Mouse (Mus musculus) lung, embryonic 14.5 days (tissue): Measurements from ENCODE around the gene Tspan11. TPM values are rescaled to one million over a fixed set of nuclear protein-coding genes. Genes with fewer than 3 reads are reported as not detected.

ENCODE experiments used
- ATAC-seq: fragments of 200-750 bp; cut with Nextera tagmentation; 2 replicates; pipeline ENCODE4 v1.8.0; 2017; ENCODE audit warnings: mild to moderate bottlenecking, moderate TSS enrichment, moderate library complexity; ENCODE audit not compliant: insufficient read depth
- DNase-seq: peaks from one replicate; pipeline ENCODE4 v3.0.0-alpha.2; 2015
- H3K27ac ChIP-seq: fragments of 300-500 bp; sonication (generic); 2 replicates; pipeline ENCODE4 v1.5.1; 2014; ENCODE audit warnings: low read depth, mild to moderate bottlenecking, moderate library complexity
- H3K27me3 ChIP-seq: fragments of 300-500 bp; sonication (generic); 2 replicates; pipeline ENCODE4 v1.6.1; 2014; ENCODE audit warnings: low read length, control low read depth; ENCODE audit not compliant: insufficient read depth
- H3K36me3 ChIP-seq: fragments of 300-500 bp; sonication (generic); 2 replicates; pipeline ENCODE4 v1.6.1; 2014; ENCODE audit warnings: control low read depth; ENCODE audit not compliant: insufficient read depth
- H3K4me1 ChIP-seq: fragments of 300-500 bp; sonication (generic); 2 replicates; pipeline ENCODE4 v1.6.1; 2014; ENCODE audit warnings: antibody characterized with exemption, control low read depth; ENCODE audit not compliant: insufficient read depth
- H3K4me2 ChIP-seq: fragments of 300-500 bp; sonication (generic); 2 replicates; pipeline ENCODE4 v1.6.1; 2014; ENCODE audit warnings: mild to moderate bottlenecking
- H3K4me3 ChIP-seq: fragments of 300-500 bp; sonication (generic); 2 replicates; pipeline ENCODE4 v1.5.1; 2014; ENCODE audit warnings: low read depth, low read length
- H3K9ac ChIP-seq: fragments of 300-500 bp; sonication (generic); 2 replicates; pipeline ENCODE4 v1.6.1; 2014
- H3K9me3 ChIP-seq: fragments of 300-500 bp; sonication (generic); 2 replicates; pipeline ENCODE4 v1.6.1; 2016; ENCODE audit warnings: low read depth, low read length, control low read depth
- CTCF ChIP-seq: IDR thresholded peaks from 2 replicates; pipeline ENCODE4 v1.5.1; 2016; ENCODE audit warnings: antibody characterized with exemption, low read depth
- WGBS: fragments of 180-500 bp; shearing (Covaris S2); extraction: QIAGEN DNeasy Blood & Tissue Kit; methylation state at CpG from one replicate; pipeline ENCODE4 v1.1.7; 2014; 5-methylcytosine and 5-hydroxymethylcytosine counted together
- polyA plus RNA-seq: library from polyadenylated mRNA; unstranded; fragments of >200 nt; fragmentation: Nextera tagmentation; extraction: Ambion mirVana; gene quantifications from 2 replicates; pipeline ENCODE4 v1.2.1, GENCODE M21; 2014

Gene Tspan11
- polyA plus RNA-seq, 1 experiment from 2014 or later, result 22.5 TPM

GRCm38 (mm10) chr6:127868546-127868945 lies 18.8 kb upstream of the Tspan11 start:
- Histone ChIP-seq H3K9me3 (no peaks in the 10 kb centered on the region), H3K36me3 (no peaks in the 10 kb centered on the region), H3K27ac (no peak overlapping the region), H3K4me3 (no peak overlapping the region), H3K27me3 (no peaks in the 10 kb centered on the region), H3K4me2 (no peak overlapping the region), H3K9ac (no peak overlapping the region), H3K4me1 (no peaks in the 10 kb centered on the region)
- 65% methylated on average over 8 of the region's 8 CpGs for WGBS
- no peak for TF ChIP-seq CTCF
- DNase-seq (no peak), ATAC-seq (no peak)

GRCm38 (mm10) chr6:127869121-127869520 lies 18.3 kb upstream of the Tspan11 start:
- Histone ChIP-seq H3K9me3 (no peaks in the 10 kb centered on the region), H3K36me3 (no peaks in the 10 kb centered on the region), H3K27ac (no peak overlapping the region), H3K4me2 (no peak overlapping the region), H3K4me3 (no peak overlapping the region), H3K9ac (no peak overlapping the region), H3K27me3 (no peaks in the 10 kb centered on the region), H3K4me1 (no peaks in the 10 kb centered on the region)
- no peak for TF ChIP-seq CTCF
- WGBS, result 83% methylated on average over 7 of the region's 7 CpGs
- no peak for DNase-seq
- no peak for ATAC-seq

GRCm38 (mm10) chr6:127870345-127871324 lies 16.8 kb upstream of the Tspan11 start:
- H3K4me2 ChIP-seq, result no peak overlapping the region
- H3K4me1 ChIP-seq, result no peaks in the 10 kb centered on the region; the same call in 1 of the 2 replicates
- H3K27ac ChIP-seq, result peak overlapping the region; percentile 55
- peak; percentile 76 for ATAC-seq
- H3K27me3 ChIP-seq, result no peaks in the 10 kb centered on the region
- H3K9me3 ChIP-seq, result no peaks in the 10 kb centered on the region
- peak; percentile 72 for DNase-seq
- 52% methylated on average over 12 of the region's 12 CpGs for WGBS
- H3K36me3 ChIP-seq, result no peaks in the 10 kb centered on the region
- peak; percentile 37 for TF ChIP-seq CTCF
- H3K4me3 ChIP-seq, result no peak overlapping the region
- no peak overlapping the region for H3K9ac ChIP-seq

- no peak overlapping the region for H3K4me3 ChIP-seq
- no peaks in the 10 kb centered on the region for H3K36me3 ChIP-seq
- H3K9ac ChIP-seq, result no peak overlapping the region
- no peak overlapping the region for H3K4me2 ChIP-seq
- ATAC-seq (no peak), DNase-seq (no peak)
- H3K4me1 ChIP-seq, result no peaks in the 10 kb centered on the region; the same call in 1 of the 2 replicates
- no peaks in the 10 kb centered on the region for H3K9me3 ChIP-seq
- WGBS, result 79% methylated on average over 6 of the region's 6 CpGs
- no peak overlapping the region for H3K27ac ChIP-seq
- TF ChIP-seq CTCF, result no peak
- H3K27me3 ChIP-seq, result no peaks in the 10 kb centered on the region
These were observed 16.0 kb upstream of the Tspan11 start for GRCm38 (mm10) chr6:127871436-127871835.

- Histone ChIP-seq H3K9ac (no peak overlapping the region), H3K9me3 (no peaks in the 10 kb centered on the region), H3K4me1 (peaks cover 5% of the 10 kb centered on the region), H3K4me2 (no peak overlapping the region), H3K27ac (no peak overlapping the region), H3K36me3 (no peaks in the 10 kb centered on the region), H3K4me3 (no peak overlapping the region), H3K27me3 (no peaks in the 10 kb centered on the region)
- 89% methylated on average over 8 of the region's 8 CpGs for WGBS
- ATAC-seq (no peak), DNase-seq (no peak)
- TF ChIP-seq CTCF, result no peak
These were observed 14.8 kb upstream of the Tspan11 start for GRCm38 (mm10) chr6:127872581-127872980.

- no peaks in the 10 kb centered on the region for H3K27me3 ChIP-seq
These were observed 11.5 kb upstream of the Tspan11 start for GRCm38 (mm10) chr6:127875883-127876282.

GRCm38 (mm10) chr6:127876436-127876835 lies 11.0 kb upstream of the Tspan11 start:
- Histone ChIP-seq H3K27me3 (no peaks in the 10 kb centered on the region), H3K27ac (no peak overlapping the region), H3K9me3 (no peaks in the 10 kb centered on the region), H3K4me3 (no peak overlapping the region), H3K9ac (no peak overlapping the region), H3K36me3 (no peaks in the 10 kb centered on the region), H3K4me2 (no peak overlapping the region), H3K4me1 (peaks cover 5% of the 10 kb centered on the region)
- DNase-seq (peak; percentile 56), ATAC-seq (peak; percentile 35; the same call in 1 of the 2 replicates)
- TF ChIP-seq CTCF, result no peak
- 29% methylated on average over 9 of the region's 9 CpGs for WGBS

More at GRCm38 (mm10) chr6:127875883-127876282, 11.5 kb upstream of the Tspan11 start:
- Histone ChIP-seq H3K4me3 (no peak overlapping the region), H3K4me2 (0 out of 2 replicates have a peak overlapping the region, but pooled peaks have one; percentile 13), H3K9me3 (no peaks in the 10 kb centered on the region), H3K36me3 (no peaks in the 10 kb centered on the region), H3K9ac (no peak overlapping the region), H3K27ac (no peak overlapping the region), H3K4me1 (peaks cover 5% of the 10 kb centered on the region)
- ATAC-seq (peak; percentile 22; the same call in 1 of the 2 replicates), DNase-seq (no peak)
- no peak for TF ChIP-seq CTCF
- 41% methylated on average over 11 of the region's 11 CpGs for WGBS
